Mouse (Mus musculus): ENCODE results near the gene Fbxo47.
A peak's percentile ranks its signal among the peaks of the same experiment; 100 is the strongest.

Gene Fbxo47

GRCm38 (mm10) chr11:97883918-97884600 is at the start of gene Fbxo47:
TSS of gene Fbxo47 (minus strand) at chr11:97884154.
- peak; percentile 98 for DNase-seq (ENCODE audit: low spot score)

GRCm38 (mm10) chr11:97933553-97933952 is 49.6 kb upstream of the Fbxo47 start:
- DNase-seq (ENCODE audit: low spot score): no peak

GRCm38 (mm10) chr11:97928905-97929304 is 45.0 kb upstream of the Fbxo47 start:
- no peak for DNase-seq (ENCODE audit: low spot score)

- DNase-seq (ENCODE audit: low spot score): no peak
Observed at GRCm38 (mm10) chr11:97924217-97924616, 40.3 kb upstream of the Fbxo47 start.

- DNase-seq (ENCODE audit: low spot score): no peak
Observed at GRCm38 (mm10) chr11:97923639-97924038, 39.7 kb upstream of the Fbxo47 start.

GRCm38 (mm10) chr11:97915974-97916503 is 32.1 kb upstream of the Fbxo47 start:
- no peak for DNase-seq (ENCODE audit: low spot score)

- no peak for DNase-seq (ENCODE audit: low spot score)
Observed at GRCm38 (mm10) chr11:97915471-97915870, 31.5 kb upstream of the Fbxo47 start.

- DNase-seq (ENCODE audit: low spot score): no peak
Observed at GRCm38 (mm10) chr11:97913111-97913510, 29.2 kb upstream of the Fbxo47 start.

GRCm38 (mm10) chr11:97908634-97909348 is 24.8 kb upstream of the Fbxo47 start:
- no peak for DNase-seq (ENCODE audit: low spot score)

- DNase-seq (ENCODE audit: low spot score): no peak
Observed at GRCm38 (mm10) chr11:97907935-97908334, 24.0 kb upstream of the Fbxo47 start.

GRCm38 (mm10) chr11:97906905-97907304 is 23.0 kb upstream of the Fbxo47 start:
- DNase-seq (ENCODE audit: low spot score): no peak

GRCm38 (mm10) chr11:97905941-97906340 is 22.0 kb upstream of the Fbxo47 start:
- DNase-seq (ENCODE audit: low spot score): no peak

GRCm38 (mm10) chr11:97905540-97905939 is 21.6 kb upstream of the Fbxo47 start:
- DNase-seq (ENCODE audit: low spot score): no peak

GRCm38 (mm10) chr11:97904801-97905200 is 20.8 kb upstream of the Fbxo47 start:
- no peak for DNase-seq (ENCODE audit: low spot score)

GRCm38 (mm10) chr11:97901806-97902205 is 17.9 kb upstream of the Fbxo47 start:
- DNase-seq (ENCODE audit: low spot score): no peak

GRCm38 (mm10) chr11:97899822-97900221 is 15.9 kb upstream of the Fbxo47 start:
- DNase-seq (ENCODE audit: low spot score): peak; percentile 92

- DNase-seq (ENCODE audit: low spot score): no peak
Observed at GRCm38 (mm10) chr11:97897568-97898185, 13.7 kb upstream of the Fbxo47 start.

- DNase-seq (ENCODE audit: low spot score): no peak
Observed at GRCm38 (mm10) chr11:97896655-97897054, 12.7 kb upstream of the Fbxo47 start.

GRCm38 (mm10) chr11:97891821-97892220 is 7.9 kb upstream of the Fbxo47 start:
- DNase-seq (ENCODE audit: low spot score): no peak

- no peak for DNase-seq (ENCODE audit: low spot score)
Observed at GRCm38 (mm10) chr11:97885296-97885915, 1.5 kb upstream of the Fbxo47 start.

GRCm38 (mm10) chr11:97884601-97885185 is 739 bp upstream of the Fbxo47 start:
- no peak for DNase-seq (ENCODE audit: low spot score)

GRCm38 (mm10) chr11:97883542-97883917 is 424 bp downstream of the Fbxo47 start:
- no peak for DNase-seq (ENCODE audit: low spot score)

Measured in adipocyte (in vitro differentiated cells).